In genomic region chr19:42021681-42022541, GRCm38 (mm10) we compare ENCODE assay signal across 14 mouse cellular contexts. TPM values are rescaled to one million over a fixed set of nuclear protein-coding genes. Genes with fewer than 3 reads are reported as not detected.
A peak's percentile ranks its signal among the peaks of the same experiment; 100 is the strongest.
DNase-seq lines count a peak whose midpoint lies in the region; ATAC-seq lines count a peak whose summit lies in the region.
"Had no signal": no experiment of that assay in that cellular context is flagged by ENCODE, and none has a peak within 500 bp of the region (broad histone marks: within the 10 kb centered on the region; RNA-seq: fewer than 3 reads in every experiment).

No protein-coding gene starts in this region.

- H3K4me2 ChIP-seq in heart, embryonic 15.5 days = no peak overlapping the region
- H3K4me2 ChIP-seq: hindbrain, embryonic 13.5 days had no signal

- no peaks in the 10 kb centered on the region for H3K27me3 ChIP-seq in heart, embryonic 10.5 days (ENCODE audit: insufficient read depth, poor library complexity, severe bottlenecking)
- no peaks in the 10 kb centered on the region for H3K27me3 ChIP-seq in heart, embryonic 15.5 days
- H3K27me3 ChIP-seq: CH12.LX; hindbrain, embryonic 13.5 days had no signal

- no peak for DNase-seq in heart, embryonic 10.5 days (ENCODE audit: low spot score)
- no peak for DNase-seq in heart, adult 9 months (ENCODE audit: low spot score in 2 of 2)
- peak; percentile 84 for DNase-seq in retina, adult 2 months (ENCODE audit: low read depth, low spot score)
- no peak for DNase-seq in retina, embryonic 14.5 days (ENCODE audit: low spot score)
- no peak for DNase-seq in spleen, adult 18-20 months
- no peak for DNase-seq in spleen, adult 12 weeks (ENCODE audit: low spot score)
- DNase-seq: cerebellum, adult 2 months had no signal

- ATAC-seq in heart, embryonic 15.5 days (replicated peaks; ENCODE audit: insufficient number of reproducible peaks, insufficient read depth, low FRiP score, low read depth) = no peak
- no peak for ATAC-seq in frontal cortex, adult (ENCODE audit: low TSS enrichment)

- no peak overlapping the region for H3K4me3 ChIP-seq in heart, embryonic 10.5 days
- no peak overlapping the region for H3K4me3 ChIP-seq in heart, embryonic 15.5 days
- H3K4me3 ChIP-seq: hindbrain, embryonic 13.5 days; left cerebral cortex, adult 2 months had no signal

- H3K9ac ChIP-seq in heart, embryonic 15.5 days = no peak overlapping the region
- H3K9ac ChIP-seq: hindbrain, embryonic 13.5 days had no signal

- no peaks in the 10 kb centered on the region for H3K36me3 ChIP-seq in heart, embryonic 10.5 days
- no peaks in the 10 kb centered on the region for H3K36me3 ChIP-seq in heart, embryonic 15.5 days
- H3K36me3 ChIP-seq: hindbrain, embryonic 13.5 days had no signal

- peak overlapping the region; percentile 24; the same call in 1 of the 2 replicates for H3K27ac ChIP-seq in heart, embryonic 10.5 days
- H3K27ac ChIP-seq in heart, embryonic 15.5 days = peak overlapping the region; percentile 50
- H3K27ac ChIP-seq: hindbrain, embryonic 13.5 days; left cerebral cortex, adult 2 months had no signal

- H3K9me3 ChIP-seq in heart, embryonic 10.5 days = no peaks in the 10 kb centered on the region
- H3K9me3 ChIP-seq in heart, embryonic 15.5 days (replicated peaks) = no peaks in the 10 kb centered on the region
- H3K9me3 ChIP-seq: hindbrain, embryonic 13.5 days had no signal

- H3K4me1 ChIP-seq in heart, embryonic 10.5 days = peaks cover 53% of the 10 kb centered on the region
- peaks cover 50% of the 10 kb centered on the region for H3K4me1 ChIP-seq in heart, embryonic 15.5 days (replicated peaks)

- WGBS in heart, embryonic 10.5 days = 70% methylated on average over 10 of the region's 10 CpGs
- 64% methylated on average over 10 of the region's 10 CpGs for WGBS in heart, embryonic 15.5 days

RNA-seq across cellular contexts. Expression of gene Ankrd2, which starts 13.9 kb away (rescaled TPM):
- polyA plus RNA-seq in heart, embryonic 10.5 days (2016; fragmentation: Nextera tagmentation; extraction: Ambion mirVana) = not detected in 2 replicates
- polyA plus RNA-seq in heart, embryonic 15.5 days (2015; fragmentation: Nextera tagmentation; extraction: Ambion mirVana) = 0.25 TPM in 1 of 2 replicates, not detected in the other
- polyA plus RNA-seq: embryonic facial prominence, embryonic 11.5 days had no signal

RNA-seq across cellular contexts. Expression of gene Hoga1, which starts 23.5 kb away (rescaled TPM):
- polyA plus RNA-seq in heart, embryonic 10.5 days (2016; fragmentation: Nextera tagmentation; extraction: Ambion mirVana) = 0.85 and 1.6 TPM in 2 replicates
- 0.44 and 0.80 TPM in 2 replicates for polyA plus RNA-seq in heart, embryonic 15.5 days (2015; fragmentation: Nextera tagmentation; extraction: Ambion mirVana)

RNA-seq across cellular contexts. Expression of gene 4933411K16Rik, which starts 30.1 kb away (rescaled TPM):
- 0.15 TPM in 1 of 2 replicates, not detected in the other for polyA plus RNA-seq in heart, embryonic 10.5 days (2016; fragmentation: Nextera tagmentation; extraction: Ambion mirVana)
- not detected in 2 replicates for polyA plus RNA-seq in heart, embryonic 15.5 days (2015; fragmentation: Nextera tagmentation; extraction: Ambion mirVana)
- polyA plus RNA-seq: embryonic facial prominence, embryonic 11.5 days; hindbrain, embryonic 13.5 days; stomach, embryonic 14.5 days had no signal

RNA-seq across cellular contexts. Expression of gene Ubtd1, which starts 40.3 kb away (rescaled TPM):
- 12.4 and 14.0 TPM in 2 replicates for polyA plus RNA-seq in heart, embryonic 10.5 days (2016; fragmentation: Nextera tagmentation; extraction: Ambion mirVana)
- 14.6 and 18.0 TPM in 2 replicates for polyA plus RNA-seq in heart, embryonic 15.5 days (2015; fragmentation: Nextera tagmentation; extraction: Ambion mirVana)

RNA-seq across cellular contexts. Expression of gene Mms19, which starts 41.0 kb away (rescaled TPM):
- polyA plus RNA-seq in heart, embryonic 10.5 days (2016; fragmentation: Nextera tagmentation; extraction: Ambion mirVana) = 25.4 and 27.0 TPM in 2 replicates
- polyA plus RNA-seq in heart, embryonic 15.5 days (2015; fragmentation: Nextera tagmentation; extraction: Ambion mirVana) = 19.7 and 22.5 TPM in 2 replicates
